Mouse (Mus musculus) hindbrain, embryonic 11.5 days (tissue): ENCODE measurements around the gene Cntn1. TPM values are rescaled to one million over a fixed set of nuclear protein-coding genes. Genes with fewer than 3 reads are reported as not detected.
A peak's percentile ranks its signal among the peaks of the same experiment; 100 is the strongest.

Experiments
- ATAC-seq: fragments of 200-750 bp; cut with Nextera tagmentation; 2 replicates; pipeline ENCODE4 v1.8.0; 2017; ENCODE audit warnings: mild to moderate bottlenecking, moderate TSS enrichment, moderate library complexity; ENCODE audit not compliant: low FRiP score
- DNase-seq: peaks from one replicate; pipeline ENCODE4 v3.0.0-alpha.2; 2015; ENCODE audit warnings: low spot score
- H3K27ac ChIP-seq: fragments of 300-500 bp; sonication (generic); 2 replicates; pipeline ENCODE4 v1.5.1; 2014; ENCODE audit warnings: mild to moderate bottlenecking, low read depth, low read length
- H3K27me3 ChIP-seq: fragments of 300-500 bp; sonication (generic); 2 replicates; pipeline ENCODE4 v1.6.1; 2014; ENCODE audit warnings: mild to moderate bottlenecking, low read length, moderate library complexity, mixed read lengths; ENCODE audit not compliant: control insufficient read depth, insufficient read depth
- H3K36me3 ChIP-seq: fragments of 300-500 bp; sonication (generic); 2 replicates; pipeline ENCODE4 v1.6.1; 2014; ENCODE audit warnings: mild to moderate bottlenecking, low read length, moderate library complexity, mixed read lengths; ENCODE audit not compliant: control insufficient read depth, insufficient read depth
- H3K4me1 ChIP-seq: fragments of 300-500 bp; sonication (generic); replicated peaks from 2 replicates; pipeline ENCODE4 v1.6.1; 2014; ENCODE audit warnings: low read length, mixed read lengths; ENCODE audit not compliant: control insufficient read depth, insufficient read depth
- H3K4me2 ChIP-seq: fragments of 300-500 bp; sonication (generic); replicated peaks from 2 replicates; pipeline ENCODE4 v1.6.1; 2014; ENCODE audit warnings: mild to moderate bottlenecking, low read depth, low read length
- H3K4me3 ChIP-seq: fragments of 300-500 bp; sonication (generic); 2 replicates; pipeline ENCODE4 v1.5.1; 2014; ENCODE audit warnings: low read depth, low read length
- H3K9ac ChIP-seq: fragments of 300-500 bp; sonication (generic); 2 replicates; pipeline ENCODE4 v1.6.1; 2014; ENCODE audit warnings: low read depth, low read length
- H3K9me3 ChIP-seq: fragments of 300-500 bp; sonication (generic); 2 replicates; pipeline ENCODE4 v1.6.1; 2016; ENCODE audit warnings: low read length; ENCODE audit not compliant: control insufficient read depth
- WGBS: fragments of 180-500 bp; shearing (Covaris S2); extraction: QIAGEN DNeasy Blood & Tissue Kit; methylation state at CpG from one replicate; pipeline ENCODE4 v1.1.7; 2014; 5-methylcytosine and 5-hydroxymethylcytosine counted together
- polyA plus RNA-seq: library from polyadenylated mRNA; unstranded; fragments of >200 nt; fragmentation: Nextera tagmentation; extraction: Ambion mirVana; gene quantifications from 2 replicates; pipeline ENCODE4 v1.2.1, GENCODE M21; 2014

The Cntn1 gene
- 4.5 and 5.7 TPM in 2 replicates for polyA plus RNA-seq

- Histone ChIP-seq H3K4me1 (no peaks in the 10 kb centered on the region), H3K27ac (peak within 1 kb of the TSS; percentile 45; the same call in 1 of the 2 replicates), H3K9me3 (no peaks in the 10 kb centered on the region), H3K27me3 (no peaks in the 10 kb centered on the region), H3K4me2 (peak within 1 kb of the TSS; percentile 99), H3K4me3 (peak within 1 kb of the TSS; percentile 62), H3K36me3 (no peaks in the 10 kb centered on the region), H3K9ac (peak within 1 kb of the TSS; percentile 59)
- ATAC-seq (peak; percentile 99), DNase-seq (peak; percentile 89)
- WGBS, result under 1% methylated on average over 17 of the region's 17 CpGs
These were observed at the start of gene Cntn1 for GRCm38 (mm10) chr15:92050996-92051352. Gene Cntn1, plus strand, starts transcription at chr15:92051165.

GRCm38 (mm10) chr15:92001431-92001830 is 49.5 kb upstream of the Cntn1 start:
- DNase-seq (no peak), ATAC-seq (no peak)
- H3K27ac ChIP-seq, result no peak overlapping the region
- 76% methylated on average over 3 of the region's 3 CpGs for WGBS
- H3K9ac ChIP-seq, result no peak overlapping the region
- H3K9me3 ChIP-seq, result no peaks in the 10 kb centered on the region
- no peaks in the 10 kb centered on the region for H3K4me1 ChIP-seq
- no peaks in the 10 kb centered on the region for H3K36me3 ChIP-seq
- no peak overlapping the region for H3K4me3 ChIP-seq
- no peaks in the 10 kb centered on the region for H3K27me3 ChIP-seq
- H3K4me2 ChIP-seq, result no peak overlapping the region

- no peak overlapping the region for H3K4me2 ChIP-seq
- H3K36me3 ChIP-seq, result no peaks in the 10 kb centered on the region
- H3K27me3 ChIP-seq, result no peaks in the 10 kb centered on the region
- ATAC-seq (no peak), DNase-seq (no peak)
- 88% methylated on average over 8 of the region's 8 CpGs for WGBS
- no peak overlapping the region for H3K9ac ChIP-seq
- no peak overlapping the region for H3K27ac ChIP-seq
- no peaks in the 10 kb centered on the region for H3K4me1 ChIP-seq
- no peaks in the 10 kb centered on the region for H3K9me3 ChIP-seq
- H3K4me3 ChIP-seq, result no peak overlapping the region
These were observed 38.5 kb upstream of the Cntn1 start for GRCm38 (mm10) chr15:92012165-92013083.

GRCm38 (mm10) chr15:92034111-92034510 is 16.9 kb upstream of the Cntn1 start:
- DNase-seq (no peak), ATAC-seq (no peak)
- H3K9me3 ChIP-seq, result no peaks in the 10 kb centered on the region
- no peaks in the 10 kb centered on the region for H3K4me1 ChIP-seq
- no peaks in the 10 kb centered on the region for H3K27me3 ChIP-seq
- H3K4me3 ChIP-seq, result no peak overlapping the region
- H3K27ac ChIP-seq, result no peak overlapping the region
- no peak overlapping the region for H3K4me2 ChIP-seq
- WGBS, result 92% methylated on average over 1 of the region's 1 CpGs
- H3K9ac ChIP-seq, result no peak overlapping the region
- H3K36me3 ChIP-seq, result no peaks in the 10 kb centered on the region

GRCm38 (mm10) chr15:92042538-92042937 is 8.4 kb upstream of the Cntn1 start:
- Histone ChIP-seq H3K4me2 (no peak overlapping the region), H3K9ac (no peak overlapping the region), H3K27ac (no peak overlapping the region), H3K36me3 (no peaks in the 10 kb centered on the region), H3K9me3 (no peaks in the 10 kb centered on the region), H3K27me3 (no peaks in the 10 kb centered on the region), H3K4me1 (no peaks in the 10 kb centered on the region), H3K4me3 (no peak overlapping the region)
- 94% methylated on average over 5 of the region's 5 CpGs for WGBS
- no peak for DNase-seq
- no peak for ATAC-seq

GRCm38 (mm10) chr15:92046042-92046441 is 4.9 kb upstream of the Cntn1 start:
- WGBS, result 86% methylated on average over 8 of the region's 8 CpGs
- Histone ChIP-seq H3K27ac (no peak overlapping the region), H3K4me3 (no peak overlapping the region), H3K27me3 (no peaks in the 10 kb centered on the region), H3K4me2 (no peak overlapping the region), H3K4me1 (no peaks in the 10 kb centered on the region), H3K9me3 (no peaks in the 10 kb centered on the region), H3K36me3 (no peaks in the 10 kb centered on the region), H3K9ac (no peak overlapping the region)
- DNase-seq, result no peak
- ATAC-seq, result no peak

- Histone ChIP-seq H3K4me3 (no peak overlapping the region), H3K4me2 (no peak overlapping the region), H3K27ac (no peak overlapping the region), H3K9ac (no peak overlapping the region), H3K9me3 (no peaks in the 10 kb centered on the region), H3K36me3 (no peaks in the 10 kb centered on the region), H3K4me1 (no peaks in the 10 kb centered on the region), H3K27me3 (no peaks in the 10 kb centered on the region)
- WGBS, result 67% methylated on average over 4 of the region's 4 CpGs
- ATAC-seq, result no peak
- DNase-seq, result no peak
These were observed 2.9 kb upstream of the Cntn1 start for GRCm38 (mm10) chr15:92048031-92048430.

- 87% methylated on average over 4 of the region's 4 CpGs for WGBS
These were observed 2.4 kb upstream of the Cntn1 start for GRCm38 (mm10) chr15:92048531-92048930.

More at GRCm38 (mm10) chr15:92048531-92048930, 2.4 kb upstream of the Cntn1 start:
- Histone ChIP-seq H3K9me3 (no peaks in the 10 kb centered on the region), H3K36me3 (no peaks in the 10 kb centered on the region), H3K9ac (no peak overlapping the region), H3K27ac (no peak overlapping the region), H3K4me1 (no peaks in the 10 kb centered on the region), H3K4me2 (no peak overlapping the region), H3K4me3 (no peak overlapping the region), H3K27me3 (no peaks in the 10 kb centered on the region)
- ATAC-seq, result no peak
- no peak for DNase-seq
